Mouse (Mus musculus) right cerebral cortex, postnatal 36 days (tissue): ENCODE data around the gene Cramp1l.

Experiments
- DNase-seq, 2 experiments: peaks; one replicate each; pipeline ENCODE4 v3.0.0; 2022; ENCODE audit warnings: low spot score in 2 of 2, mixed read lengths in 1 of 2

The Cramp1l gene

DNA sequence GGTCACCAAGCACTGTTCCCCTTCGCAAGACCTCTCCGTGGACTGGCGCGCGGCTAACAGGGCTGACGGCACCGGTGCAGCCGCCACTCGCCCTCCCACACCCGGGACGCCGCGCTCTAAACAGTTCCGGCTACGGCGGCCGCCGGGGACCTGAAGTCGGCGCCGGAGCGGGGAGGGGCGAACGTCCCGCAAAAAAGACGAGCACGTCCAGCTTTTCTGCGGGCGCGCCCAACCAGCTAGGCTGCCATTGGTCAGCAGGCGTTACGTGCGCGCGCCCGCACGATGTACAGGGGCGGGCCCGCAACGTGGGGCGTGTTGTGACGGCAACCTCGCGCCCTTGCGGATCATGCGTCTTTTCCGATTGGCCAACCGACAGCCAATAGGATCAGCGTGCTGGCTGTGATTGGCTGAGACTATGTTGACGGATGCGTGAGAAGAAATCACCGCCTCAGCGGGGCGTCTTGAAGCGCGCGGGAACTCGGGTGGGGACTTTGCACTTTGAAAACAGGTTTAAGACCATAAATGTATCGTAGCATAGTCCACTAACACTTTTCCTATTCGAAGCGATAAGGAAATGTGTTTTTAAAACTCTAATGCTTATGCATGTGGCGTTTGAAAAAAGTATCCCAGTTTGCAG is at the start of gene Cramp1l, which contains the start of gene Ift140:
Gene Cramp1l, minus strand, starts transcription at position 134 of the 637 bp plus-strand sequence.
Gene Ift140, plus strand, starts transcription at position 431 of the 637 bp plus-strand sequence.
- peak; percentile 100 for DNase-seq

DNA sequence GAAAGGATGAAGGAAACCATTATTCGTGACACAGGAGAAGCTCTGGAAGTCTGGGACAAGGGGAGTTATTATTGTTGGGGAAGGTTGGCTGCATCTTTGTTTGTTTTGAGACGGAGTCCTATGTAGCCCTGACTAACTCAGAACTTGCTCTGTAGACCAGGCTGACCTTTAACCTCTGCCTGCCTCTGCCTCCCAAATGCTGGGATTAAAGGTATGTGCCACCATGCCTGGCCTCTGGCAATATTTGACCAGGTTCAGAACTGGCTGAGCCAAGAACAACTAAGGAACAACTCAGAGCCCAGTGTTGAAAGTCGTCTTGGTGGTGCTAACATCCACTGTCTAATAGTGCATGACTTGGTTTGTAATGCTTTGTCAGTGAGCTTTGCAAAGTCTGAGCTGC is 49.6 kb upstream of the Cramp1l start:
- DNase-seq: no peak

DNA sequence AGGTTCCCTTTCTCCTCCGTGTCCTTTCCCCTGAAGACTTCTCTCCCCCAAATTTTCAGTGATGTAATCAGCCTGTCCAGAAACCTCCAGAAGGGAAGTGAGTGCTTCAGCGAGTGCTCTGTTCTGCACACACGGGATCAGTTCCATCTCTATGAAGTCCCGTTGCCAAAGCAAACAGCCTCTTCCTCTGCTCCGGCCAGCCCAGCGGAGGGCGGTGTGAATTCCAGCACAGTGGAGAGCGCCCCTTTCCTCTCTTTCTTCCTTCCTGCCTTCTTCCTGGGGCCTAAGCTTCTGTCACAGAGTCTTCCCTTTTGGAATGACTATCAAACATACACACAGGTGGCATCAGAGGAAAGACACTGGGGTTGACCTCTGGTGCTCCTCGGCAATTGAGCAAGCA is 48.8 kb upstream of the Cramp1l start:
- no peak for DNase-seq

DNA sequence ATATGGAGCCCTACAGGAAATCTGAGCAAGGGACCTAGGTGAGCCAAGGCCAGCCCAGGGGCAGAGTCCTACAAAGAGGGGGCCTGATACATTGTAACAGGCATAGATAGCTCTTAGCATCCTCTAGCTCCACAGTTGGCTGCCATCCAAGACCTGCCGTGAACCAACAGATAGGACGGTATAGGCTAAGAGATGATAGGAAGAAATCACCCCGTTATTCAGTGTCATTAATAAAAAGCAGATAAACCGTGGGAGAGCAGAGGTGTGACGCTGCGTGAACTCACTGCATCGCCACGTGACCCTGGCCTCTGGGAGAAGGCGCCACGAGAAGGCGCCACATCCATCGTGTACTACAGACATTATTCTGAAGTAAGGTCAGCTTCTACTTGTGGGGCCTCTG is 48.3 kb upstream of the Cramp1l start:
- DNase-seq: no peak

DNA sequence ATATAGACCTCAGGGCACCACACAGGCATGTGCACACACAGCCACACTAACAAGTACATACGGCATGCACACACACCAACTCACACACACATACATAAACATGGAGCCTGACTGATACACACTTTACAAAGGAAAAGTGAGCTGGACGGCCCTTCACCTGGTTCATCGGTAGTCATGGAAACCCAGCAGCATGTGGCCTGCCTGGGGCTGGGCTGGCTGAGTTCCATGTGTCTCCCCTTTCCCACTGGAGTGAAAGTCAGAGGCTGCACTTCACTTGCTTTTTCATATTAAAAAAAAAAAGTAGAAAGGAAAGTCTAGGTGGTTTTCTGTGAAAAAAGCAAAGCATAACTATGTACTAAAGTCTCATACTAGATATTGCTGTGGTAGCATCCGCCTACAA is 47.7 kb upstream of the Cramp1l start:
- no peak for DNase-seq

DNA sequence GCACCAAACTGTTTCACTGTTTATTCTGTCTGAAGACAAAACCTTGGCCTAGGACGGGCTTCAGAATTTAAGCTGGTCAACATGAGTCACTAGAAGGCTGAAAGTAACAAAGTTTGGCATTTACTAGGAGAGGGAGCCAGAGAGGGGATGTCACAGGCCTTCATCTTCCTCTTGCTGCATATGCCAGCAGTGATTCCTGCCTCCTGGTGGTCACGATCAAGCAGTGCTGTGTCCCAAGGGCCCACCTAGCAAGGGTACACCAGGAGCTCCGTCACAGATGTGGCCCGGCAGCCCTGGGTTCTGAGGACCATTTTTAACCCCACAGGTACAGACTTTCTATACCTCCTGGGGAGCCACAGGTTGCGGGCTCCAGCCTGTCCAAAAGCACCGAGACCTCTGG is 41.5 kb upstream of the Cramp1l start:
- no peak for DNase-seq

DNA sequence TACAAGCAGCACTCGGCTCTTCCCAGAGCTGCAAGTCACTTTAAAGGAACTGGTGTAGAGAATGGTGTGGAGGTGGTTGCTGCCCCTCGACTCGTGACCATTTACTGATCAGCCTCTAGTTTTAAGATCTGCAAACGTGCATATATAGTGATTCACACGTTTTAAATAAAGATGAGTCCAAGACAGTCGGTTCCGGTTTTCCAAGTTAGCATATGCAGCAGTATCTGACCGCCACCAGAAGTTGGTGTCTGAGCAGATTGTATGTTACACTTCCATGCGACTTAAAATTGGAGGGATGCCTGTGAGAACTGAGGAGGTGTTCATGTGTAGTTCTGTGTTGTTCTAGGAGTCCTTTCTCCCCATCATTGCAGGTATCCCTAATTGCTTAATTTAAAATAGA is 37.7 kb upstream of the Cramp1l start:
- DNase-seq: peak; percentile 12 to 13

DNA sequence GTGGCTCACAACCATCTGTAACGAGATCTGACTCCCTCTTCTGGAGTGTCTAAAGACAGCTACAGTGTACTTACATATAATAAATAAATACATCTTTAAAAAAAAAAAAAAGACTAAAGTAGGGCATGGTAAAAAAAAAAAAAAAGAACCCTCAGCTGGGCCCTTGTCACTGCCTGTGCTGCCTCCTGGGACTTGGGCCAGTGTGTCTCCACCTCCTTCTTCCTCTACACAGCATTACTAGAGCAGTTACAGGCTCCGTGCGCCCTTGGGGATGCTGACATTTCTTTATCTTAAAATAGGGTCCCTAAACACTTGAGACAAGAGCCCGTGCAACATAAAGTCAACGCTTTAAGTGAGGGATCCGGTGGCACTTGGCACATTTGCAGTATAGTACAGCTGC is 31.6 kb upstream of the Cramp1l start:
- DNase-seq: no peak

DNA sequence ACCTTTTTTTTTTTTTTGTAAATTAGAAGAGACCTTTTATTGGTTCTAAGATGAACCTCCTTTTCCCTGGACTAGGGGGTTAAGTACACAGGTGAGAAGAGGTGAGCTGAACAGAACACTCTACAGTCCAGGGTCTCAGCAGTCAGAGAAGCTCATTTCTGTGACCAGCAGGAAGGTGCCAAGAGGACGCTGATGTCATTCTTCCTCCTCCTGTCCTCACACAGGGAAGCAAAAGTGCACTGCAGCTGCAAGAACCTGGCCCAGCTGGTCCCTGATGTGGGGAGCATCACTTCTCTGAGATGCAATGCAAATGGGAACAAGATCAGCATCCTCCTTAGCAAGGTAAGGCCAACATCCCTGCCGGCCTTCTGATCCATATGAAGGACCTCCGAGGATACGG is 29.7 kb upstream of the Cramp1l start:
- DNase-seq: no peak

DNA sequence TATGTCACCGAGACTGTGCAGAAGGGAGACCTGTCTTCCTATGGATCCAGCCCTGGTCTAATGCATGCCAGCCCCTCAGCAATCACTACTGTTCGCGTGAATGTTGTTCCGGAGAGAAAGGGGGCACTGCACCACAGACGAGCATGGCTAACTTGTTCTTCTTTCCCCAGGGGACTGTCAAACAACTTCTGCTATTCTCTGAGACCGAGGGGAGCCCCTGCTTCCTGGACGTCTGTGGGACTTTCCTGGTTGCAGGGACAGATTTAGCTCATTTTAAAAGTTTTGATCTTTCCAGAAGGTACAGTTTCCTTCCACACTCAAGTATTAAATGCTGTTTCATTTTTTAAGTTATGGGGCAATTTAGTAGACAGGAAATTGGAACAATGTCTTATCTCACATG is 29.3 kb upstream of the Cramp1l start:
- no peak for DNase-seq

DNA sequence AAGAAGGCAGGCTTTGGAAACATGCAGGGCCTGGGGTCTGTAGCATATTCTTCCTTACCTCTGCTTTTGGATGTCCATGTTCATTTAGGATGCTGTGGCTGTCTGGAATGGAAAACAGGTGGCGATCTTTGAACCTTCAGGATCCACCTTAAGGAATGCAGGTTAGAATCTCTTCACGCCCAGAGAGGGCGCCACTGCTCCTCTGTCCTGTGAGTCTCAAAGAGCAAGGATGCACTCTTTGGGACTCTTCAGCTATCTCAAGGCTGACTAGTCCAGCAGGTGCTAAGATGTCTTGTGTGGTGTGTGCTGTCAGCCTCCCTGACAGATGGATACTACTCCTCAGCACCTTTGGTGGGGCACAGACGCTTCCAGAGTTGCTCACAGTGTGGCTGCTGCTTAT is 20.6 kb upstream of the Cramp1l start:
- no peak for DNase-seq

DNA sequence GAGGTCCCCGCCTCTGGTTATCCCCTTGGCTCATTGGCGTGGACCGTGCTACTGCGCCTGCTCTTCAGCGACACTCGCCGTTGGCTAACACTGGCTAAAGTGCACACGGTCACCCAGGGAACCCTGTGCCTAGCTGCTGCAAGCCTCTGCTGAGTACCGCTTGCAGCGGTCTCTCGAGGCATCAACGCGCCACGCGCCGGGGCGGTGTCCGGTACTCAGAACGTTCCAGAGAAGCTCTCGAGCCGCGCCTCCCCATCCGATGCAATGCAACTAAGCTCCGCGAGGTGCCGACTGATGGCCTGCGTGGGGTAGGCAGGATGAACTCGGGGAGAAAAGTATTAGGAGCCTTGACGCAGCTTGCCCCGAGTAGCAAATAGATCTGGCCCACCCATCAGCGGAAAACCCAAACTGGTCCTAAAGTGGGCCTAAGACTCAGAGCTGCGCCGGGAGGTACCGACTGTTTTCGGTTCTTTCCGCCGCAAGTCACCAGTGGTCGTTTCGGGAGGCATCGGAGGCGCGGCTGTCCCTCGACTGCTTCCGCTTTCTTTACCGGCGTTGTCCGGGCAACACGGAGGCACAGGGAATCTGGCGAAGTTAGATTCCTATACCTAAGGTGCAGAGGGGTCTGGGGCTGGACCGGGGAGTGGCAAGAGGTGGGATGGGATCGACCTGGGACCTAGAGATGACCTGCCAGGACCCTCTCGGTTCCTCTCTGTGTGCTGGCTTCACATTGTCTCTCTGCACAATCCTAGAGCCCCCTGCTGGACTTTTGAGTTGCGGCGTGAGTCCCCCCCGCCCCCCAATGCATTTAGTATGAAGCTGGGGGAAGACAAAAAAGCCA is 924 bp upstream of the Cramp1l start:
- DNase-seq: peak; percentile 63 to 71

DNA sequence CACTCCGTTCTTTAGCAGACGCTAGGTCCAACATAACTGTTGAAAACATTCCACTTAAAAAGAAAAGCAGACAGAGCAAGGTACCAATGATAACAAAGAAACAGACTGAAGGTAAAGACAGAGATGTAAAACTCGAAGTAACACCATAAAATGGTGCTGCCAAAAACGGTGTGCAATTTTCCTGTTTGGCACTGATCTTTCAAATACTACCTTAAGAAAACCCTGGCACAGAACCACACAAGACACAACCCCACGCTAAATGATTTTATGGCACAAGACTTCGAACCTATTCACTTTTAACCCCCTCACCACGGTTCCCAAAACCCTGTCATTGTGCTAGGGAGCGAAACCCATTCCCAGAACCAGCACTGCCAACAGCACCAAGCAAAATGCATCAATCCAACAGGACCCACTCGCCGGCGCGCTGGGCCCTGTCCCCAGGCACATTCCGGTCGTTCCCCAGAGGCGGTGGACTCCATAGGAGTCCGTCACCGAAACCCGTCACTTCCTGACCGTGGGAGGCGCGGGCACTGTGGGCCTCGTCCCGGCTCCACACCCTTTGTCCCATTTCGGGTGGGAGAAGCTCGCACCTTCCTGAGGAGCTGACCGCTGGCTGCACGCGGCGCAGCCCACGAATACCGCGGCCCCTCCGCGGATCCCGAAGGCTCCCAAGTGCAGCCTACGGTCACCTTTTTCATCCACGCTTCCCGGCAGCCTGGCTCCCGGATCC is 582 bp downstream of the Cramp1l start:
- peak; percentile 54 to 59 for DNase-seq

DNA sequence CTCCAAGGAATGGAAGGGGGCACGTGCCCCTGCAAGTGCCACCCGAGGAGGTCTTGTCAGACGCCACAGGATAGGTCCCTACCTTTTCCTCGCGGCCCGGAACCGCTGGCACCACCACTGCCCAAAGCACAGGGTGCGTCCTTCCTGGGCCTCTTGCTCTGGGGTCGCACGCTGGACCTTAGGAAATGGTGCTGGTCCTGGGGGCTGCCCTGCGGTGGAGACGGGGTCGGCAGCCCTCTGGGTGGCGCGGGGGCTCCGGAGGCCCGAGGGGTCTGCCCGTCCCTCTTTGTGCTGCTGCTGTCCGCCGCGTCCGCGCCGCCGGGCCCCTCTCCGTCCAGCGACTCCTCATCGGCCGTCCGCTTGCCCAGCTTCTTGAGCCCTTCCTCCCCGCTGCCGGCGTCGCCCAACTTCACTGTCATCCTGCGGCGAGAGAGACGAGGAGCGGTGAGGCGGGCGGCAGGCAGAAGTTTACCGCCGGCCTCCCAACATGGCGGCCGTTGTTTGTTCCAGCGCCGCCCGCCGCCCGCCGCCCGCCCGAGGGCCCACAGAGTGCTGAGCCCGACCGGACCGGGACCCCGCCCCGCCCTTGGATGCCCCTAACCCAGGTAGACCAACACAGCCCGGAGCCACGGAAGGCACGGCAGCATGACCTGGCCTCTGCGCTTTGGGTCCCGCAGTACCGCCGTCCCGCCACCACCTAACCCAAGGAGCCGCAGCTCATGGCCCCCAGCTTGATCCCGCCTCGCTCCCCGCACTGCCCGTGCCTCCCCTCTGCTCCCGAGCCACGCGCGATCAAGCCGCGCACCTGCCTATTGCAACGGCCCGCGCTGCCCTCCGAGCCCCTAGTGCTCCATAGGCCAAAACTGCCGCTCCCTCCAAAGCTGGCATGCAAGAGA is 1.7 kb downstream of the Cramp1l start:
- no peak for DNase-seq

DNA sequence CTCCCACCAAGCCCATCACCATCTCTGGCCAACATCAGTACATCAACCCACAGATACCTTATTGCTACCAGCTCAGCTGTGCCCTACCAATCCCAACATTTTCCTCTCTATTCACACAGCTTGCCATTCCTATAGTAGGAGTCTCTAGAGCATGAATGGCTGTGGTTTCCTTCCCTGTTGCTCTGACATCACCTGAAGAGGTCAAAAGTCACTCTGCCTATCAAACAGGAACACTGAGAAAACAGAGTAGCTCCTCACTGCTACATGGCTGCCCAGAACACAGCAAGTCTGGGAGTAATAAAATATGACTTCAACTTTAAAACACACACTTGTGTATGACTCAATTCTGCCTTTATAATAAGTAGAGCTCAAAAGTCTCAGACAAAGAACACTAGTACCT is 8.1 kb downstream of the Cramp1l start:
- DNase-seq: no peak

DNA sequence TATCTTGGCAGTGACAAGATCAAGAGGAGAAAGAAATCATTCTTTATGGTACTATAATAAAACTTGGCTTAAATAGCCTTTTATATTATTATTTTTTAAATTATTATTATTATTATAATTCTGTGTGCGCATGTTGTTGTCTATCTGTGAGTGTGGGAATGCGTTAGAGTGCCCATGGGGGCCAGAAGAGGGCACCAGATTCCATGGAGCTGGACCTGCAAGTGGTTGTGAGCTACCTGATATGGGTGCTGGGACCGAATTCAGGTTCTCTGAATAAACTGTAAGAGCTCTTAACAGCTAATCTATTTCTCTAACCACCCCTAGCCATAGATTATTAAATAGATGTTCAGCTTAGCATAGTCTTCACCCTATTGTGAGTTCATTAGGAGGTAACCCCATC is 10.5 kb downstream of the Cramp1l start:
- no peak for DNase-seq

DNA sequence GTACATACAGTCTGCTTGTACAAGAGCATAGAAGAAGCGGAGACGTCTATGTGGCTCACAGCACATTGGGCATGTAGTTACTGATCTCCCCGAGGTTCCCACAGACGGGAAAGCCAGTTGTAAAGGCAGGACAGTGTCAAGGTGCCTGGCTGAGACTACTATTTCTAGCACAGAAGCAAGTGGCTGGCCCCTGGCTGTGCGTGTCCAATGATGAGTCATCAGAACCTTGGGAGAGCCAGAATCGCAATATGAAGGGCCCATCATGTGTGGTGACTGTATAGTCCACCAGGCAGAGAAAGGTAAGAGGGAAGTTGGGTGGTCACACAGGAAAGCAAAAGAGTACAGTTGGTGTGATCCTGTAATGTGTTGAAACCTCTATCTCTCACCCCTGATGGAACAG is 20.9 kb downstream of the Cramp1l start:
- DNase-seq: no peak

DNA sequence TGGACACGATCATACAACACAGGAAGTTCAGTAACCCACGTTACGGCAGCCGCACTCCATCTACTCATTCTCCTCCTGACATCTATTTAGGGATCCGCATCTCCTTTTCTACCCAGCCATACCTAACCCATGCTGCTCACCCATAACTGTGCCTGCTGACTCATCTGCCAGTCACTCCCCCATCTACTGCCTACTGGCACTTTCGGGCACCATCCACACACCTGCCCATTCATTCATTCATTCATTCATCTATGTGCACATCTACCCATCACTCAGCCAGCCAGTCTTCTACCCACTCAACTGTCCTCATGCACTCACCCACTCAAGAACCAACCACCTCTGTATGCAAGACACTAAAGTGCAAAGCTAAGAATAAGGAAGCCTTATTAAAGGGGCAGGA is 28.4 kb downstream of the Cramp1l start:
- DNase-seq: peak; percentile 36 to 38

DNA sequence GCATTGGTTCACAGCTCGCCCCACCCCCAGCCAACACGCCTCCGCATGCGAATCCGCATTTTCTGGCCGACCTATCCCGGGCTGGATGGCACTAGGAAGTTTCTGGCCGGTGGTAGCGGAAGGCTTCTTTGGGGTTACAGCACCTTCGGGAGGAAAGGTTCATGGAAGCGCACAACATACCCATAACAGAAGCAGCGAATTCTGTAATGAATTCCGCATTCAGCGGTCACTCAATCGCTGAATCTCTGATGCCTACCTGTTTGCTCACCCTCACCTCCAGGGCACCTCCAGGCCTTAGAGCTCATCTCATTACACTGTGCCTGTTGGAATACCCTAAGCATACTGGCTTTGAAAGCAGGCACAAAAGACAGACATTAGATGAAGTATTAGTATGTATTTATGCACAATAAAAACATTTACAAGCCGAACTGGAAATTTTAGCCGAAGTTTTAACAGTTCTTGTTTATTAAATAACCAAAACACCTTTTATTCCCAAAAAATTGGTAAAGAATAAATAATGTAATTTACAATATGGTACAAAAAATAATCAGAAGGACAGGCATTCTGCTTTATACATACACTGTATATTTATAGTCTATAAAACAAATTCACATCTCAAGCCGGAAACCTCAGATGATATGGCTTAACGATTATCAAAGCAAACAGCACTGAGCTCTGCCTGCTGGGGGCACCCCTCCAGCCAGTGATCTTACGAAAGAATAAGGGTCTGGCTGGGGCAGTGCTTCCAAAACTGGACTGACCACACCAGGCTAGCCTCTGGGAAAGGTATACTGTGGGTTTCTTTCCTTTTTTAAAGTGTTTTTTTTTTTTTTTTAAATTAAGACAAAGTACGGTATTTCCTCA is 54.5 kb downstream of the Cramp1l start:
- no peak for DNase-seq

DNA sequence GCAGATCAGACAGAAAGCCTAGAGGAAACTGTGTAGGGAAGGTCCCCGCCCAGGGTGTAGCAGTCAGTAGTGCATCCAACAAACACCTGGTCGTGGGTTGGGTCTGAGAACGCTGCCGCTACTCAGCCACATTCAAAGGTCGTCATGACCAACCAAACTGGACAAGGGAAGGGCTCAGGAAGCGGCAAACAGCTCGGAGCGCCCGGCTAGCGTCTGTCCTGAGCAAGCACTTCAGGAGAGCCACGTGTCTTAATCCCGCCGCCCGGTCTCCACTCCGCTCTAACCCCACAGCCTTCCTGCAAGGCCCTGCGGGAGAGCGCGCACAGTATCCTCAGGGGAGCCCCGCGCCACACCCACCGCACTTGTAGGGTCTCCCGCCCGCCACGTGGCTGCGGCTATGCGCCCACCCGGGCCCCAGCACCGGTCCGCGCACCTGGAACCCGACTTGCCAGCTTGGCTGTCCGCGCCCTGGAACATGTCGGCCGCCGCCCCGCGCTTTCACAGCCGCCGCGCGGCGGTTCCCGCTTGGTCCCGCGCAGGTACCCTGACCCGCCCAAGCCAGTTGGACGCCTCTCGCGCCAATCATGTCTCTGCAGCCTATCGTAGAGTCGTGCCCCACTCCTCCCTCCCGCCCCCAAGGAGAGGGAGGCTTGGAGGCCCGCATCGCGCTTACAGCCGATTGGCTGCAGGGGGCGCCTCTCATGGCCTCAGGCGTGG is 55.3 kb downstream of the Cramp1l start, which contains the start of gene Jpt2:
Gene Jpt2, minus strand, starts transcription at position 555 of the 717 bp plus-strand sequence.
- DNase-seq: peak; percentile 97
